ENCODE assay signal across 22 mouse cellular contexts in genomic region chr6:144565827-144566226, GRCm38 (mm10).
"Had no signal": no experiment of that assay in that cellular context is flagged by ENCODE, and none has a peak within 500 bp of the region (broad histone marks: within the 10 kb centered on the region; RNA-seq: fewer than 3 reads in every experiment).

No protein-coding gene starts in this region.

- H3K4me2 ChIP-seq: heart, embryonic 13.5 days; heart, embryonic 15.5 days; hindbrain, embryonic 13.5 days; hindbrain, embryonic 15.5 days; limb, embryonic 13.5 days; limb, embryonic 15.5 days had no signal

- H3K9ac ChIP-seq: heart, embryonic 13.5 days; heart, embryonic 15.5 days; hindbrain, embryonic 13.5 days; hindbrain, embryonic 15.5 days; limb, embryonic 13.5 days; limb, embryonic 15.5 days had no signal

- DNase-seq: gastrocnemius, postnatal 14 days; gastrocnemius, postnatal 36 days; heart, adult 18-20 months; heart, postnatal 14 days; heart, postnatal 36 days; kidney, adult 18-20 months; kidney, adult 8-10 months; kidney, postnatal 10 days; kidney, postnatal 25 days; kidney, postnatal 4 days; left cerebral cortex, postnatal 4 days had no signal

- H3K4me1 ChIP-seq: heart, embryonic 10.5 days; heart, embryonic 13.5 days; heart, embryonic 15.5 days; hindbrain, embryonic 13.5 days; hindbrain, embryonic 15.5 days; limb, embryonic 13.5 days; limb, embryonic 15.5 days had no signal

- ATAC-seq: forebrain, embryonic 16.5 days; hindbrain, postnatal 0 days; intestine, embryonic 16.5 days had no signal

- H3K27ac ChIP-seq: heart, embryonic 10.5 days; heart, embryonic 13.5 days; heart, embryonic 15.5 days; hindbrain, embryonic 13.5 days; hindbrain, embryonic 15.5 days; hindbrain, postnatal 0 days; layer of hippocampus, adult 2 months; limb, embryonic 13.5 days; limb, embryonic 15.5 days had no signal

- H3K9me3 ChIP-seq: heart, embryonic 10.5 days; hindbrain, embryonic 15.5 days; limb, embryonic 15.5 days had no signal

- H3K36me3 ChIP-seq: heart, embryonic 10.5 days; heart, embryonic 13.5 days; heart, embryonic 15.5 days; hindbrain, embryonic 15.5 days; limb, embryonic 13.5 days; limb, embryonic 15.5 days had no signal

- H3K4me3 ChIP-seq: heart, embryonic 10.5 days; heart, embryonic 13.5 days; heart, embryonic 15.5 days; hindbrain, embryonic 13.5 days; hindbrain, embryonic 15.5 days; layer of hippocampus, adult 2 months; limb, embryonic 13.5 days; limb, embryonic 15.5 days had no signal

- H3K27me3 ChIP-seq: heart, embryonic 13.5 days; heart, embryonic 15.5 days; hindbrain, embryonic 13.5 days; hindbrain, embryonic 15.5 days; limb, embryonic 13.5 days; limb, embryonic 15.5 days had no signal
